Mouse (Mus musculus): ENCODE data around the gene Nkx2-3. TPM values are rescaled to one million over a fixed set of nuclear protein-coding genes. Genes with fewer than 3 reads are reported as not detected.

Nkx2-3 gene
- polyA plus RNA-seq, 1 experiment: not detected

DNA sequence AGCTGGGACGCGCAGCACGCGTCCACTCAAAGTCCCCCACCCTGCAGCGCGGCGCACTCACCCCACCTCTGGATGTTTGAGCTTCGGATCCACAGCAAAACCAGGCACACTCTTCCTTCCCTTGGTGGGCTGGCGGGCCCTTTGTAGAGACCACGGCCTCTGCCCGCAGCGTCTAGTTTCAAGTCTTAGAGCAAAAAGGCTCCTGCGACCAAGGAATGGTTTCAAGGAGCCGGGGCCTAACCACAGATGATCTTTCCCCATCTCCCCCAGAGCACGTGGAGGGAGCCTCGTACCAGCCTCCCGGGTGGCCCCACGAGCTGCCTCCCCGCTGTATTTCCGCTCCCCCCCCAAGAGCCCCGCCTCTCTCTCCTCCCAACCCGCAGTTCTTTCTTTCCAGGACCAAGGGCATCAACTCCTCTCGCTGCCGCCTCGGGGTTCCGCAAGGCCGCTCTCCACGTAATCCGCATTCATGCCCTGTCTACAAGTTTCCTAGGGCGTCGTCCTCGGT is 1.7 kb upstream of the Nkx2-3 start:
- Histone ChIP-seq H3K9me3 (ENCODE audit: control insufficient read depth, low read length) (peaks cover 8% of the 10 kb centered on the region; the same call in 1 of the 2 replicates), H3K4me3 (replicated peaks) (no peak overlapping the region), H3K4me1 (ENCODE audit: control insufficient read depth) (peaks cover 3% of the 10 kb centered on the region), H3K27me3 (ENCODE audit: control insufficient read depth) (peaks cover 100% of the 10 kb centered on the region), H3K36me3 (ENCODE audit: control insufficient read depth) (no peaks in the 10 kb centered on the region)
- TF ChIP-seq TAL1 (IDR thresholded peaks at IDR 0.05; ENCODE audit: low read length): no peak
- TF ChIP-seq GATA1 (IDR thresholded peaks at IDR 0.05; ENCODE audit: low read length): no peak

DNA sequence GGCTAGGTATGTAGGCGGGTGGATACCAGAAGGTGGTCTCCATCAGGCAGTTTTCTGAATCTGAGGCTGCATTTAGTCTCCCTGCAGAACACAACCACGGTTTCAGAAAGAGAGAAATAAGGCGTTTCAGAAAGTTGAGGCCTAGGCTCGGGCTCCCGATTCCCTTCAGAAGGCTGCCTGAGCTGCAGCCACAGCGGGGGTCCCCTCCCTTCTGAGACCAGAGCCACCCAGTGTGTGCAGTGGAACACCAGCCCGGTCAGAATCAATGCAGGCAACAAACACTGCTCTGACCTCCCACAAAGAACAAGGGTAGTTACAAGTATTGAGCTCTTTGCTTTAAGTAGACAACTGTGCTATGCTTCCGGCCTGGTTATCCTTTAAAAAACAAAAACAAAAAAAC is 1.0 kb upstream of the Nkx2-3 start:
- no peaks in the 10 kb centered on the region for H3K36me3 ChIP-seq (ENCODE audit: control insufficient read depth)
- peaks cover 3% of the 10 kb centered on the region for H3K4me1 ChIP-seq (ENCODE audit: control insufficient read depth)
- peaks cover 100% of the 10 kb centered on the region for H3K27me3 ChIP-seq (ENCODE audit: control insufficient read depth)
- TF ChIP-seq TAL1 (IDR thresholded peaks at IDR 0.05; ENCODE audit: low read length) (no peak), GATA1 (IDR thresholded peaks at IDR 0.05; ENCODE audit: low read length) (no peak)
- H3K4me3 ChIP-seq (replicated peaks): no peak overlapping the region
- H3K9me3 ChIP-seq (ENCODE audit: control insufficient read depth, low read length): peaks cover 8% of the 10 kb centered on the region; the same call in 1 of the 2 replicates

DNA sequence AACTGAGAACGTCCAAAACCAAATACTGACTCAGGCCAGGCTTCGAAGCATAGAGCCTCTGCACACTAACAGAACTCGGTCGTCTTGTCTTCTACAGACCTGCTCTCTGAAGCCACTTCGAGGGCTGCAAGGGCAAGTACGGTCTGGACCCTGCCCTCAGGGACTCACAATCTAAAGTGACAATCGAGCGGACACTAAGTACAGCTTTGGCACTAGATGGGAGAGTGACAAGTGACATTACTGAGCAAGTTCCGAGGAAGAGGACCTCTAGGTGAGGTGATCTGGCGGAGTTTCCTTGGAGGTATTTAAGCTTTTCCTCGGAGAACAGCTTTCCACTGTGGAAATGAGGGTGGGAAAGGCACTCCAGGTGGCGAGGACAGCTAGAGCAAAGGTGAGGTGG is 564 bp upstream of the Nkx2-3 start:
- Histone ChIP-seq H3K36me3 (ENCODE audit: control insufficient read depth) (no peaks in the 10 kb centered on the region), H3K4me1 (ENCODE audit: control insufficient read depth) (peaks cover 3% of the 10 kb centered on the region), H3K27me3 (ENCODE audit: control insufficient read depth) (peaks cover 100% of the 10 kb centered on the region), H3K4me3 (replicated peaks) (no peak overlapping the region), H3K9me3 (ENCODE audit: control insufficient read depth, low read length) (peaks cover 8% of the 10 kb centered on the region; the same call in 1 of the 2 replicates)
- TF ChIP-seq GATA1 (IDR thresholded peaks at IDR 0.05; ENCODE audit: low read length) (no peak), TAL1 (IDR thresholded peaks at IDR 0.05; ENCODE audit: low read length) (no peak)

DNA sequence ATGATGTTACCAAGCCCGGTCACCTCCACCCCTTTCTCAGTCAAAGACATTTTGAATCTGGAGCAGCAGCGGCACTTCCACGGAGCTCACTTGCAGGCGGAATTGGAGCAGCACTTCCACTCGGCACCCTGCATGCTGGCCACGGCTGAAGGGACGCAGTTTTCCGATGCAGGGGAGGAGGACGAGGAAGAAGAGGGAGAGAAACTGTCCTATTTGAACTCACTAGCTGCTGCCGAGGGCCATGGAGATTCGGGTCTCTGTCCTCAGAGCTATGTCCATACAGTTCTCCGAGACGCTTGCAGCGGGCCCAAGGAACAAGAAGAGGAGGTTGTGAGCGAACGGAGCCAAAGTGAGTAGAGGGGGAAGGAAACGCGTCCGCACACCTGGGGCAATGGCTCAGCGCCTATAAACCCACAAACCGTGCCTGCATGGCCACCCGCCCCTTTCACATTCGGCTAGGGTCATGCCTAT is 411 bp downstream of the Nkx2-3 start:
- TF ChIP-seq TAL1 (IDR thresholded peaks at IDR 0.05; ENCODE audit: low read length) (no peak), GATA1 (IDR thresholded peaks at IDR 0.05; ENCODE audit: low read length) (no peak)
- Histone ChIP-seq H3K27me3 (ENCODE audit: control insufficient read depth) (peaks cover 100% of the 10 kb centered on the region), H3K4me3 (replicated peaks) (no peak overlapping the region), H3K36me3 (ENCODE audit: control insufficient read depth) (no peaks in the 10 kb centered on the region), H3K9me3 (ENCODE audit: control insufficient read depth, low read length) (peaks cover 8% of the 10 kb centered on the region; the same call in 1 of the 2 replicates), H3K4me1 (ENCODE audit: control insufficient read depth) (peaks cover 3% of the 10 kb centered on the region)

DNA sequence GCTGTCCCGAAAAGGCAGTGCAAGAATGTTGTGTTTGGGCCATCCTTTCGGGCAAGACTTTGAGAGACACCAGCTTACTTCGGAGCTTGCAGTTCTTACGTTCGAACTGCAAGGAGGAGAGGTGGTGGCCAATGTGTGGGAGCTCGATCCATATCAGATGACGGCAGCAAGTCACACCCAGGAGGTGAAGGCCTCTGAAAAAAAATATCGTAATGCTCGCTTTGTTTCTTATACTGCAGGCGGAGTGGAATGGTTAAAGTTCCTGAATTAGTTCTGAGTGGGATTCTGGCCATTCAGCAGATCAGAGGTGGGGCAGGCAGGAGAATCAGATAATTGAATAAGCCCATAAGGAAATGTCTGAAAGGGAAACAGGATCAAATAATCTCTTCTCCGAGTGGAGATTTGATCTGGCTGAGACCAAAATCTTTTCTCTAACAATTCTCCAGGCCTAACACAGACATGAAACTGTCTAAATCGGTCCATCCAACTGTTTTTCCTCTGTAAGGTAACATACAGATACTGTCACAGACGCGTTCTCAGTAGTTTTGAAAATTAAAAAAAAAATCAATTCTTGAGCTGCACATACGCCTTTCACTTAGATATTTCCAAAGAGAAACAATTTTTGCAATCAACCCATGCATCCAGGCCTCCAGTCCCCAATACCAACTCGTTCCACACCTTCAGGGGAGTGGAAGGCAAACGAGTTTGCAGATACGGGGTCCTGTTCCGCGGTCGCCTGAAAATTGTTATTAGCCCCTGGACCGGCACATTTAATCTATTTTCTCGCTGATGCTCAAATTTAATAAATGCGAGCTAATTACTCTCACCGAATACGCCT is 1.4 kb downstream of the Nkx2-3 start:
- no peak for TF ChIP-seq TAL1 (IDR thresholded peaks at IDR 0.05; ENCODE audit: low read length)
- H3K36me3 ChIP-seq (ENCODE audit: control insufficient read depth): no peaks in the 10 kb centered on the region
- no peak overlapping the region for H3K4me3 ChIP-seq (replicated peaks)
- H3K27me3 ChIP-seq (ENCODE audit: control insufficient read depth): peaks cover 100% of the 10 kb centered on the region
- peaks cover 8% of the 10 kb centered on the region; the same call in 1 of the 2 replicates for H3K9me3 ChIP-seq (ENCODE audit: control insufficient read depth, low read length)
- H3K4me1 ChIP-seq (ENCODE audit: control insufficient read depth): peaks cover 3% of the 10 kb centered on the region

DNA sequence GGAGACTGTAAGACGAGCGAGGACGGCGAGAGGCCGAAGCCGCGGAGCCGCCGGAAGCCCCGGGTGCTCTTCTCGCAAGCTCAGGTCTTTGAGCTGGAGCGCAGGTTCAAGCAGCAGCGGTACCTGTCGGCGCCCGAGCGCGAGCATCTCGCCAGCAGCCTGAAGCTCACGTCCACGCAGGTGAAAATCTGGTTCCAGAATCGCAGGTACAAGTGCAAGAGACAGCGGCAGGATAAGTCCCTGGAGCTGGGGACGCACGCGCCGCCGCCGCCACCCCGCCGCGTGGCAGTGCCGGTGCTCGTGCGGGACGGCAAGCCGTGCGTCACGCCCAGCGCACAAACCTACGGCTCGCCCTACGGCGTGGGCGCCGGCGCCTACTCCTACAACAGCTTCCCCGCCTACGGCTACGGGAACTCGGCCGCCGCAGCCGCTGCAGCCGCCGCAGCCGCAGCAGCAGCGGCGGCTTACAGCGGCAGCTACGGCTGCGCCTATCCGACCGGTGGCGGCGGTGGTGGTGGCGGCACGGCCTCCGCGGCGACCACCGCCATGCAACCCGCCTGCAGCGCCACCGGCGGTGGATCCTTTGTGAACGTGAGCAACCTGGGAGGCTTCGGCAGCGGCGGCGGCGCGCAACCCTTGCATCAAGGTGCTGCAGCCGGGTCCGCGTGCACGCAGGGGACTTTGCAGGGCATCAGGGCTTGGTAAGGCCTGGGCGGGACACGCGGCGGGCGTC is 2.4 kb downstream of the Nkx2-3 start:
- no peak overlapping the region for H3K4me3 ChIP-seq (replicated peaks)
- H3K4me1 ChIP-seq (ENCODE audit: control insufficient read depth): peaks cover 3% of the 10 kb centered on the region
- H3K36me3 ChIP-seq (ENCODE audit: control insufficient read depth): no peaks in the 10 kb centered on the region
- TF ChIP-seq TAL1 (IDR thresholded peaks at IDR 0.05; ENCODE audit: low read length) (no peak), GATA1 (IDR thresholded peaks at IDR 0.05; ENCODE audit: low read length) (no peak)
- peaks cover 100% of the 10 kb centered on the region for H3K27me3 ChIP-seq (ENCODE audit: control insufficient read depth)
- H3K9me3 ChIP-seq (ENCODE audit: control insufficient read depth, low read length): peaks cover 8% of the 10 kb centered on the region; the same call in 1 of the 2 replicates

DNA sequence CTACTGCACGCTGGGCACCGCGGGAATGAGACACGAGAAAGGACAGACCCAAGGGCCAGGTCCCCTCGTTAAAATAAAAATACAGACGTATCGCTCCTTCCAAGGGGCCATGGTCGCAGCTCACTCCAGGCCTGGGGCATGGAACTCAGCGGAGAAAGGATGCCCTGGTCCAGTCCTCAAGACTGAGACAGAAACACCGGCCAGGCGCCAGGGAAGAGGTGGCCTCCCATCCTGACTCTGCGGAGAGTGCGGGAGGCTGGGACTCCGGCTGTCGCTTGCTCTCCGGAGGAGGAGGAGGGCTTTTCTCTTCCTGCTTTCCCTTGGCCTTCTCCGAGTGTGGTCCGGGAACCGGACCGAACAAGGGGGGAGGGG is 2.9 kb downstream of the Nkx2-3 start:
- H3K9me3 ChIP-seq (ENCODE audit: control insufficient read depth, low read length): peaks cover 8% of the 10 kb centered on the region; the same call in 1 of the 2 replicates
- H3K4me3 ChIP-seq (replicated peaks): no peak overlapping the region
- H3K36me3 ChIP-seq (ENCODE audit: control insufficient read depth): no peaks in the 10 kb centered on the region
- no peak for TF ChIP-seq TAL1 (IDR thresholded peaks at IDR 0.05; ENCODE audit: low read length)
- TF ChIP-seq GATA1 (IDR thresholded peaks at IDR 0.05; ENCODE audit: low read length): no peak
- H3K4me1 ChIP-seq (ENCODE audit: control insufficient read depth): peaks cover 3% of the 10 kb centered on the region
- peaks cover 100% of the 10 kb centered on the region for H3K27me3 ChIP-seq (ENCODE audit: control insufficient read depth)

DNA sequence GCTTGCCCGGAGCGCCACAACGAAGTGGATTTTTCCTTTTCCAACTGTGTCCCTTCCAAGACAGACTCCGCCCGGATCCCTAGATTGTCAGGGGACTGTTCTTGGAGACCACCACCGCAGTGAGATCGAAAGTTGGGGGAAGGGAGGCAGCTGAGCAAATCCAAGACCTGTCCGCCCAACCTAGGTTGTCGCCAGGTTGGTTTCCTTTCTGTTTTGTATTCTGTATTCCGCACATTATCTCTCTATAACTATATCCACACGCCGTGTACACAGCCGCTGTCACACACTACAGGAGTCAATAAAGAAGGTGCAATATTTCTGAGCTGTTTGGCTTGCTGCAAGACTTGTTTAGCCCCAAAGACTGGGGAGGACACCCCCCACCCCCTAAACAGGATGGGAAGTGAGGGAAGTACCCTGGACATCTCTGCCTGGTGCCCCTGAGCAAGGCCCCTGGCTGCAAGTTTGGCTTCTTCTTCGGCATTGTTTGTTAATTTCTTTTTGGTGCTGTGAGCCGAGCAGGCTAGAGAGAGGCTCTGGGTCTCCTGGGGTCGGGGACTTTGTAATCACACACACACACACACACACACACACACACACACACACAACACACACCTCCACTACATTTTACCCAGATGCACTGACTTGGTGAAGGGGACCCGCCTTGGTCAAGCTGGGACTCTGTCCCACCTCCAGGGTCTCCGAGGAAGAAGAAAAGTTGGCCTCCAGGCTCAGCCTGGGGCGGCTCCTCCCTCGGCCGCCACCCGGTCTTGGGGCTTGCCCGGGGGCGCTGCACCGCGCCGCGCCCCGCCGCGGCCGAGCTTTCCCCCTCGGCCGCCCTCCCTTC is 3.7 kb downstream of the Nkx2-3 start:
- TF ChIP-seq TAL1 (IDR thresholded peaks at IDR 0.05; ENCODE audit: low read length): no peak
- TF ChIP-seq GATA1 (IDR thresholded peaks at IDR 0.05; ENCODE audit: low read length): no peak
- Histone ChIP-seq H3K36me3 (ENCODE audit: control insufficient read depth) (no peaks in the 10 kb centered on the region), H3K4me1 (ENCODE audit: control insufficient read depth) (peaks cover 3% of the 10 kb centered on the region), H3K9me3 (ENCODE audit: control insufficient read depth, low read length) (peaks cover 8% of the 10 kb centered on the region; the same call in 1 of the 2 replicates), H3K4me3 (replicated peaks) (no peak overlapping the region), H3K27me3 (ENCODE audit: control insufficient read depth) (peaks cover 100% of the 10 kb centered on the region)

All from erythroblast, embryonic 14.5 days (primary cell).